Mouse (Mus musculus): ENCODE results near the gene Rbm8a.

The Rbm8a gene

GRCm38 (mm10) chr3:96669727-96670468 lies 40.2 kb downstream of the Rbm8a start, which contains the start of gene Ankrd35:
Gene Ankrd35 (plus strand): TSS chr3:96670131.
- DNase-seq (ENCODE audit: low read depth), result peak; percentile 40

DNA sequence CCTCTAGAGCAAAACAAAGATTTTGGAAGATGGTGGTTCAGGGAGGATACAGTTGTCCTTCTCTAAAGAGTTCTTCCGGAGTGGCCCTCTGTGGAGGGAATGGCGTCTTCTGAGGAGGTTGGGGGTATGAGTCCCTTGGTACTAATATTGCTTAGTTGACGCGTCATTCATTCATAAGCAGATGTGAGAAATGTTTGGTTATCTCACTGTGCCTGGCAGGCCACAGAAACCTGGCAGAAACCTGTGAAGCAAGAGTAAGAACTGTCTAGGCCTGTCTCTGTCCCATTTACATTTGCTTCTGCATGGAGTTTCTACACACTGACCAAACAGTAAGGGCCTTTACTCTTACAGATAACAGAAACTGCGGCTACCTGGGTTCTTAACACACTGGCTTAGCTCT lies 41.8 kb downstream of the Rbm8a start:
- DNase-seq (ENCODE audit: low read depth), result no peak

GRCm38 (mm10) chr3:96673514-96673913 lies 43.8 kb downstream of the Rbm8a start:
- no peak for DNase-seq (ENCODE audit: low read depth)

DNA sequence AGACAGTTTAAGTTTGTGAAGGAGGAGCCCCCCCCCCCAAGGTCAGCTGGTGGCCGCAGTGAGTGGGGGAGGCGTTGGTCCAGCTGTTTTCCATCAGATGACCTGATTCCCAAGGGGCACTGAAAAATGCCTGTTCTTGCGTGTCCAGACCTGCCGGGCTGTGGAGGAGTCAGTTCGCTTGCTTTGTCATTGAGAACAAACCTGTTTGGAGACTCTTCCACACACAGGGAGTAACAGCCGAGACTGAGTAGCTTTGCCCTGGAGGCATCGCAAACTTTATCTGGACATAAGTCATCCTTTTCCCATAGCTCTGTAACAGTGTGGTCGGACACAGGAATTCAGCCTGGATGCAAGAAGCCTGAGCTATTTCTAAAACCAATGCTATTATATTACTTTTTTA lies 44.7 kb downstream of the Rbm8a start:
- peak; percentile 72 for DNase-seq (ENCODE audit: low read depth)

- DNase-seq (ENCODE audit: low read depth), result no peak
Observed at GRCm38 (mm10) chr3:96675171-96675570, 45.4 kb downstream of the Rbm8a start.

GRCm38 (mm10) chr3:96675690-96676089 lies 46.0 kb downstream of the Rbm8a start:
- peak; percentile 30 for DNase-seq (ENCODE audit: low read depth)

DNA sequence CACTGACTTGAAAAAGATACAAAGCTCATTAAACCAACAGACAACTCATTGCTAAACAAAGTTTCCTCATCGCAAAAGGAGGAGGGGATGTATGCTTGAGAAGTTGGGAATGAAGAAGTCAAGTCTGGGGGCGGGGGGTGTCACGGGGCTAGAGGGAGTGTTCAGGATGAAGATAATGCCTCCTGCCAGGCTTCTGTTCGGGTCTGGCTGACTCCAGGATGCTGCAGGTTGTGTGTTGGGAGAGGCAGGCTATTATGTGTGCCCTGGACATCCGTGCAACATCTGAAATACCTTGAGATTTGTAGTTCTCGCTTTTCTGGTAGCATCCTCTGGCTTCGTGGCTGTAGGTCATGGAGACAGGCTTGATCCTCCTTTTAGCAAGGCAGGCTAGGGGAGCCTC lies 48.7 kb downstream of the Rbm8a start:
- no peak for DNase-seq (ENCODE audit: low read depth)

- DNase-seq (ENCODE audit: low read depth), result peak; percentile 65
Observed at GRCm38 (mm10) chr3:96679159-96679674, 49.5 kb downstream of the Rbm8a start.

GRCm38 (mm10) chr3:96680269-96680956 lies 50.7 kb downstream of the Rbm8a start:
- DNase-seq (ENCODE audit: low read depth), result no peak

Measured in NIH3T3 (cell line).